Mouse (Mus musculus) left cerebral cortex, postnatal 25 days (tissue): ENCODE data around the gene Kif5c. TPM values are rescaled to one million over a fixed set of nuclear protein-coding genes. Genes with fewer than 3 reads are reported as not detected.

Experiments
- DNase-seq, 2 experiments: peaks; one replicate each; pipeline ENCODE4 v3.0.0; 2022; ENCODE audit warnings: low spot score in 2 of 2, mixed read lengths in 1 of 2
- intact Hi-C: fragments of 180-260 bp; cut with DNase I; formaldehyde crosslinking; loops from one replicate; pipeline ENCODE4 v1.15.1; 2025
- total RNA-seq, 2 experiments: library from RNA; stranded (reverse); gene quantifications; 2 replicates each; pipeline ENCODE4 v1.2.3; 2021

Gene Kif5c
- total RNA-seq, 2 experiments from 2014 or later: 577 to 597 TPM

DNA sequence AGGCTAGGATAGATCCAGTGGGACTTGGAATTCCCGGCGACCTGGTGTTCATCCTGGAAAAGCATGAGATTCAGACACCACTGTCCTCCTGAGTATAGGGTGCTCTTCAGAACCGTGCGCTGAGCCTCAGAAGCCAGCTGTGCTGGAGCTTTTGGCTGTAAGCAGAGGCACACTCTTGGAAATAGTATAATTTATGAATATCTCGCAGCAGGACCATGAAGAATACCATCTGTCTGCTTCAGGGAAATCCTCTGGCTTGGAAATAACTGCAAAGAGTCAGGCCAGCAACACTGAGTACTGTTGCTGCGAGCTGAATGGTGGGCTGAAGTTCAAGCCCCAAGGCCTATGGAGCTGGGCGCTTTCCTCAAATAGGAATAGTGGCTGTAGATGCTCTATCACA is 138.5 kb downstream of the Kif5c start:
- DNase-seq: no peak
- intact Hi-C loops: no loop called here

DNA sequence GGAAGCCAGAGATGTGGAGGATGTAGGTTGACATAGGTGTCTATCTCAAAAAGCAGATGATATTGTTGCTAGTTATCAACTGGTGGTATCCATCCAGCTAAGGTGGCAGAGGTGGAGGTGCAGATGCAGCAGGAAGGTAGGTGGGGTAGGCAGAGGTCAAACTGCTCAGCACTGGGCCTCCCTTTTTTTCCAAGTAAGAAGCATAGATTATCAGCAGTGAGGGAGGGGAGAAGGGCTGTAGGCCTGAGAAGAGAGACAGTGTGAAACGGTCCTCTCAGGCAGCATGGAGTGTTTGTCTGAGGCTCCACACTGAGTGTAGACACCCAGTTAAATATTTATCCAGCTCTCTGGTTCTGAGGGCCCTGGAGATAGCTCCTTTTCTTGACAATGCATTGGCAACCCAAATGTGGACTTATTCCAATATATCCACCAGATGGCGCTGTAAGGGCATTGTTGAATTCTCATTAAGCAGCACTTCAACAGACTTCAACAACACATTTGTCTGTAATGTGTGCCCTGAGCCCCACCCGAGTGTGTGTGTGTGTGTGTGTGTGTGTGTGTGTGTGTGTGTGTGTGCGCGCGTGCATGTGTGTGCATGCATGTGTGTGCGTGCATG is 145.3 kb downstream of the Kif5c start:
- DNase-seq: peak; percentile 58 to 63
- intact Hi-C loops: loop anchor here (1.0 to 10.0 kb wide), 2 partner anchors 420 to 508 kb away; no protein-coding TSS in a partner anchor

DNA sequence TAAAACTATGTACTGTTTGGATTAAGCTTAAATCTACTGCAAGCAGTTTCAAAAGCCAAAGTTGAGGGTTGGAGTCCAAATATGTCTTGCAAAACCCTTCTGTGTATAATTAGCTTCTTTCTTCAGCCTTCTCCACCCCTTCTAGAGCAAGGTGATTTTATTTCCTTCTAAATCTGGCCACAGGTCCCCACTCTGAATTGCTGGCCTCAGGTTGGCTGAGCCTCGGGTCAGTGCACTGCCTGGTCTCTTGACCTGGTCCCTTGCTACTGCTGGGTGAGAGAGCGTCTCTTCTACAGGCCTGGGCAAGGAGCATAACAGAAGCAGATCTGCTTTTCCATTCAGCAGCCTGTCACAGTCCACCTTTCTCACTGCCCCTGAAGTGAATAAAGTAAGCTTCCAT is 149.8 kb downstream of the Kif5c start:
- DNase-seq: no peak
- intact Hi-C loops: loop anchor here (10.0 kb wide), 1 partner anchor 416 kb away; no protein-coding TSS in a partner anchor

DNA sequence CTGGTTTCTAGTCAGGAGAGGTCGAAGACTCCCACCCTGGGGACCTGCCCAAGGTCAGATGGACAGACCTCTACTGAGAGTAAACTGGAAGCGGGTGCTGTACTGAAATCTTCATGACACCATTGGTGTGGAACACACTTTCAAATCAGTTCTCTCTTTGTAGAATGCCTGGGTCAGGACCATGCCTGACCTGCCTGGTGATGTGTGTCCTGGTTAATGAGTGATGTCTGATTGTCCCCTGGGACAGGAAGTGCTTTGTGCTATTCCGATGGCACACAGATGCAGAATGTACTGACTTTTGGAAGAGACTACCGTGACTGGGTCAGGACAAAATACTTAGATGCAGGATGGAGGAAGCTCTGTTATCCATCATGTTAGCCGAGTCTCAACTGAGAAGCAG is 151.3 kb downstream of the Kif5c start:
- DNase-seq: no peak
- intact Hi-C loops: no loop called here

DNA sequence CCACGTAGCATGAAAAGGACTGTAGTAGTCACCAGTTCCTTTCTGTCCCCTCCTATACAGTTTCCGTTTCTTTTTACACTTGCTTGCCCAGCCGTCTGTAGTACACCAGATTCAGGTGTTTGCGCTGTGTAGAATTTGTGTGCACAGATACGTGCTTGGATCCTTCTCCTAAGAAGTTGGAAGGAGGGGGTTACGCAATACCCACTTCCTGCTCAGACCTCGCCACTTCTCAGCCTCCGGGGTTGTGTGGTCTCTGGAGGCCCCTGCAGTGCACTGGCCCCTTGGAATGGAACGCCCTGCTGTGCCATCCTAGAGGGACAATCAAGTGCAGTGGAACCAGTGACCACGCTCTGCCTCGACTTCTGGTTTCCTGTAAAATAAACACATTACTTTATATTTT is 152.1 kb downstream of the Kif5c start:
- intact Hi-C loops: no loop called here
- no peak for DNase-seq

DNA sequence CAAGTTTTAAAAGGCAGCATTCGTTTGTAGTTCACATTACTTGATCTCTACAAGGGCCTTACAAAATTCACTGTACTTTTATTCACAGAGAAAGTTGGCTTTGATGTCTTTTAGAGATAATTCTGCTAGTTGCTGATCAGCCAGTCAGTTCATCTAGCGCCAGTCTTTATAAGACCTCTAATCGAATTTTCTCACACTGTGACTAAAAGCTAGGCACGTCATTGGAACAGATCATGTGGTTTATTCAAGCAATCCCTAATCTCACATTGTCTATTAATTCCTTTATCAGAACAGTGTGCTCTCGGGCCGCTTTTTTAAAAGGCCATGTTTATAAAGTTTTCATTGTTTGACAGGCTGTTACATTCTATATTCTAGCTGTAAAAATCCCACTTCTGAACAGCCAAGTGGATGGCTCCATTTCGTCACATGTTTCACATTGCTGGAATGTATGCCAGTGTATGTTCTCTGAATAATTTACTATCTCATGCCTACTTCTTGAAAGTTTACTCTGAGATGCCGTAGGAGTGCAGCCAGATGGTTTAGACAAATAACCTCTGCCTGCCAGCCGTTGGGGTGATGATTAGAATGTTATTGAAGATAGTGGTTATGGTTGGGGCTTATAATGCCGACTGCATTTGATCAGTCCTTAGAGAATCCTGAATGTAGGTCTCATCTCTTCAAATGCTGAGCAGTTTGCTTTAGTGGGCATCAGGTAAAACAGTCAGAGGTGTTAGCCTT is 154.3 kb downstream of the Kif5c start:
- intact Hi-C loops: no loop called here
- DNase-seq: no peak

DNA sequence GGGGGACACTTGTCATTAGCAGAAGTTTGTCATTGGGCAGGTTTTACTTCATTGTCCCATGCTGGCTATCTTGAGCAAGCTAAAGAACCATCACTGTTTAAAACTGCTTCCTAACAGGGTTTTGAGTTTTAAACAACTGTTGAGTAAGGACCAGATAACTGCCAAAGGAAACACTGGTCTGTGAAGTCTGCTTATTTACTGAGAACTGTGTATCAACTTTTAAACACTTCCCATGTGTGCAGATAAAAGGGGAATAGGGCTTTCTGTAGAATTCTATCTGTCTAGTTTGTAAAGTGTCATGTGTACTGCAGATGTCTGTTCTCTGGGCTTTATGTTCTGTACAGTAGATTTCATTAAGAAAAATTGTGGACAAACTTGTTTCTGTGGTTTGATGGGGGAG is 155.1 kb downstream of the Kif5c start:
- DNase-seq: no peak
- intact Hi-C loops: no loop called here

DNA sequence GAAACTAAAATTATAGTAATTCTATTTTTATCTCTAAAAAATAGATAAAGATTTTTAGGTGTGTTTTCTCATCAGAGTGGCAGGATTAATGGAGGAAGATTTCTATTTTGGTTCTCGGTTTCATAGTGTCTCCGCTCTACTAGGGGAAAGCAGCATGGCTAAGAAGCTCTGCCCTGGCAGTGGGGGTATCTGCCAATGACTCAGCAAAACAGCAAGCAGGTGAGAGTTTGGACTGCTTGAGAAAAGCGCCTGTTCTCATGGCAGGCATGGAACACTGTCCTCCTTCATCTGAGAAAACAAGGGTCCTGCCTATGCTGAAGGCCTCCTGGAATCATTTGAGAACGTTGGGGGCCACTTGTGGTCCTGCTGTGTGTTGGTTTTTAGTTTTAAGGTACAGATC is 156.1 kb downstream of the Kif5c start:
- intact Hi-C loops: no loop called here
- DNase-seq: no peak

DNA sequence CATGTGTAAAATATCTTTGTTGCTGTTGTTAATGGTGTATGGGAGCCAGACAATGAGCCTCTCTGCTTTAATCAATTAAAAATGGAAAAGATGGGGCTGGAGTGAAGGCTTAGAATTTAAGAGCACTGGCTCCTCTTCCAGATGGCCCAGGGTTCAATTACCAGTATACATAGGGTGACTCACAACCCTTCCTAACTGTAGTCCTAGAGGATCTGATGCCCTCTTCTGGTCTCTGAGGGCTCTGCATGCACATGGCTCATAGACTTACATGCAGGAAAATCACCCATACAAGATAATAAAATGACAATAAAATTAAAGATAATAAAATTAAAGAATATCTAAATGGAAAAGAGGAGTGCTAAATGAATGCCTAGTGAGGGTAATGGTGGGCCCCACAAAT is 156.6 kb downstream of the Kif5c start:
- DNase-seq: no peak
- intact Hi-C loops: no loop called here

DNA sequence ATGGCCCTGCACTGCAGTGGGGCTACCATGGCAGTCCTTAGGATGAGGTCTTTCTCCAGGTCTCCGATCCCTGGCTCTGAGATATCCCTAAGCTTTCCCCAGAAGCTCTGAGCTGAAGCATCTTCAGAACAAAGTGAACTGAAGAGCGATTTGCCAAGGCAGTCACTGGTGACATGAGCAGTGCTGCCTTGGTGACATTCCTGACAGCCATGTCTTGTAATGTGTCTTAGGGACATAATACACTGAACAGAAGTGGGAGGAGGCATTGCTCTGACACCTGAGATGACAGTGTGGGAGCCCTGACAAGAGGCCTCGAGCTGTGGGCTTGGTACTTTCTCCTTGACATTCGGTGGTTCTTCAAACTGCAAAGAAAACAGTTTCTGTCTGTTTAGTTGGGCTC is 157.3 kb downstream of the Kif5c start:
- intact Hi-C loops: no loop called here
- no peak for DNase-seq

DNA sequence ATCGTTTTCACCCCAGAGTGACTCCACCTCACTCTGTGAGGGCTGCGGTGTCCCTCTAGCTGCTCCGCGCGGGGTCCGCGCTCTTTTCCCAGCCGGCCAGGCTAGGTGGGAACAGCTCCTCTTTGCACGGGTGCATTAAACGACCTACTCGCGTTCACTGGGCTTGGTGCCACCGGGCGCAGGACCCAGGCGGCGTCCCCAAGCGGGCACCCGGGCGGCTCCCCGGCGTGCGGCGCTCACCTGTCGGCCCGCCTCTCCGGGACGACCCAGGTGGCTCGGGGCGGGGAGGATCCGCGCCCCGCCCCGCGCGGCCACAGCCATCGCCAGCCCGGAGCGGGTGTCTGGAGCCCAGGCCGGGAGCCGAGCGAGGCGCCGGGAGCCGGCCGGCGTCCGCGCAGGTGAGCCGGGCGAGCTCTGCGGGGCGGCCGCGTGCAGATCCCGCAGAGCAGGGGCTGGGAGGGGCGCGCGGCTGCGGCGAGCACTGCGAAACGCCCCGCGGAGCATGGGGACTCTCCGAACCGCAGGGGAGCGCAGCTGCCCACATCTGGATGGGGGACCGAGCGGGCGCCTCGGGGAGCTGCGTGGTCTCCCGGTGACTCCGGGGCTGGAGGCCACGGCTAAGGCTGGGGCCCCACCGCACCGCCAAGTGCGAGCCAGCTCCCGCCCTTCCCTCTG is 168.4 kb downstream of the Kif5c start, which contains the start of gene Lypd6b:
Gene Lypd6b, plus strand, starts transcription at position 313 of the 675 bp plus-strand sequence.
- intact Hi-C loops: loop anchor here (5.0 kb wide), 1 partner anchor 280 kb away; the partner anchor contains the start of gene Lypd6
- DNase-seq: no peak

DNA sequence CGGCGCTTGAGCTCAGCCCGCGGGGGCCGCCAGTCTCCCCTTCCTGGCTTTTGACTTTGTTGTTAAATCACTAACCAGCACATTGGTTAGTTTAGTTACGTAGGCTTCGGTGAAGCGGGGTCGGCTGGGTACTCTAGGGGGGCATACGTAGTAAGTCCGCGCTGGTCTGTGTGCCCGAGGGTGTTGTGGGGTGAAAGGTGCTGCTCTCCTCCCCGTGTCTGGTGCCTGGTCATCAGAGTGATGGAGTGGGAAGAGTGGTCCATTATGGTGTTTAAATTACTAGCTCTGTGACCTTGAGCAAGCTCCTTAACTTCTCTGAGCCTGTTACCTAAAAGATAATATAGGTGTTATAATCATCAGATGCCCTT is 168.9 kb downstream of the Kif5c start:
- DNase-seq: no peak
- intact Hi-C loops: loop anchor here (5.0 kb wide), 1 partner anchor 279 kb away; the partner anchor contains the start of gene Lypd6

DNA sequence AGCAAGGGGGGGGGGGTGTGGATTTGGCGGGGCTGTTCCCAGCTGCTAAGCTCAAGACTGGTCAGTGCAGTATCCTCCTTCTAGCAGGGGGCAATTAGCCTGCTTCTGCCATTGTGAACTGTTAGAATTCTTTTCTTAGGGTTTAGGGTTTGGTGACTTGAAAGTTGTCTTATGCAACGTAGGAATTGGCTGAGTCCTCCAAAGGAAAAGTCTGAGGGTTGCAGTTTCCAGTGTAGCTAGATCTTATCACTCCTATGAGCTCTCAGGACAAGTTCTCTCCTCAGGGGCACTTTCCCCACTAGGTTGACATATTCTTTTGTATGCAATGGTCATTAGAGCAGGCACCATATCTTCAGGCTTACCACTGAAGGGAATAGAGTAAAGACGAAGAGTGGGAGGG is 169.5 kb downstream of the Kif5c start:
- no peak for DNase-seq
- intact Hi-C loops: loop anchor here (5.0 kb wide), 1 partner anchor 279 kb away; the partner anchor contains the start of gene Lypd6

DNA sequence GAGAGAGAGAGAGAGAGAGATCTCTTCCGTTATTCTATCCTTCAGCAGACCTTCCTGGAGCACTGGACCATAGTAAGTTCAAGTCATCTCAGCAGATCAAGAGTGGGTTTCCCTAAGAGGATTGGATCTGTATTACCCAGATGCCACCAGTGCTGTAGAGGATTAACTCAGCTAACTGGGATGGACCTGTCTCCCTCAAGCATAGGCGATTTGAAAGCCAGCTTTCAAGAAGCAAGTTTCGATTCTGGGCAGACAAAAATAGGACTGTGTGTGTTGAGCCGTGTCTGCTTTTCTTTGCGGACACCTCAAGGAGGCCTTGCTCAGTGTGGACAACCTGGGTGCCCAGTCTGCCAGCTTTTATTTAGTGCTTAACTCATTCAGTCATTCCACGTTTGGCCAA is 170.0 kb downstream of the Kif5c start:
- intact Hi-C loops: loop anchor here (5.0 kb wide), 1 partner anchor 278 kb away; the partner anchor contains the start of gene Lypd6
- DNase-seq: no peak

DNA sequence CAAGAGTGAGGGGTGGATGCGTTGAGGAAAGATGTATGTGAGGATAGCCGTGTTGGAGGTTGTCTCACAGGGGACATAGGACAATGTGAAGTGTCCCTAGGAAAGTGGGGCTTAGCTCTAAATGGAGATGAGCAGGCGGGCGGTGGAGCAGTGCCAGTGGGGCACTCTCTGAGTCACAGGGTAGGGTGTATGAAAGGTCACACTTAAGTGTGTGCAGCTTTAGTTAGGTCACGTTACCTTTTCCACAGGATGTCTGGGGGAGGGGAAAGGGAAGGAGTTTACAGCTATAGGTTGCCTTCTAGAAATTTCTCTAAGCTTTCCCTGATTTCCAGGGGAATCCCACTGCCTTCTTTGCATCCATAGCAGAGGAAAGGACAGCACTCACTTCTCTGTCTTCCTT is 170.4 kb downstream of the Kif5c start:
- DNase-seq: no peak
- intact Hi-C loops: loop anchor here (5.0 kb wide), 1 partner anchor 278 kb away; the partner anchor contains the start of gene Lypd6

DNA sequence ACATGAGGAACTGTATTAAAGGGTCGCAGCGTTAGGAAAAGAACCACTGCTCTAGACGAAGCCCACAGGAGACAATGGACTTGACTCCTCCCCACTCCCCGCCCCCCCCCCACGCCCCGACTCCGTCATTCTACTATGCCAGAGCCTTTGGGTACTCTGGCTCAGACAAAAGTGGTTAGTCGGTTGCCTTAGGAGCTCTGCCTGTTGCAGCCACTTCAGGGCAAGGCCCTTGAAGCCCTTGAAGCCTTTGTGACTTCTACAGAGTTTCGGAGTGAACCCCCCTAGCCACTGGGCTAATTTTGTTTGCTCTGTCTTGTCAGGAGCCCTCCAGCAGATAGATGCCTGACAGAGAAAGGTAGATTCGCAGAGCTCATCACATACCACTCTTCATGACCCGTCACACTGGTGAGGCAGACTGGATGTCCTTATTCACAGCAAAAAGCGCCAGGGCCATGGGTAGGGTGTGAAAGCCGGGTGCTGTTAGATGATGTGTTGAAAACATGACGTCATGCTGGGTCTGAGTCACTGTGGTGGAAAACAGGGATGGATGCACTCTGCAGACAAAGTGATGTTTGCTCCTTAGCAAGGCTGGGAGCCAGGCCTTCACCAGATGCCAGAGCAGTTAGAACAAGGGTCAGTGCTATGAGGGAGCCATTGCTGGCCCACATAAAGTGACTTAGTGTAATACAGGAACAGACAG is 178.5 kb downstream of the Kif5c start:
- intact Hi-C loops: no loop called here
- no peak for DNase-seq

DNA sequence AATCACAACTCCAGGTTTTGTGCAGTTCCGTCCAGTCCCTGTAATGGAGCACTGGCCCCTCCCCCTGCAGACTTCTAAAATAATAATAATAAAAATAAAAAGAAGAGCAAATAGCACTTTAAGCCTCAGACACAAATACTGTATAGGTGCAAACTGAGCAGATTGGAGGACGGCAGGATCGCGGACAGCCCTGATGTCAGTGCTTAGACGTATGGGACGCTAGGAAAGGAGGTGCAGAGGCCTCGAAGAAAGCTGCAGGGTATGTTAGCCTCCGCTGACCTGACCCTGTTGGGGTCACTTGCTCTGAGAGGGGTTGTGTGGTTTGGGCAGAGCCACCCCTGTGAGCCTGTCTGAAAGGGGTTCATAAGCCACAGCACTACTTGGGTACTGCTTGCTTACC is 185.3 kb downstream of the Kif5c start:
- intact Hi-C loops: no loop called here
- no peak for DNase-seq

DNA sequence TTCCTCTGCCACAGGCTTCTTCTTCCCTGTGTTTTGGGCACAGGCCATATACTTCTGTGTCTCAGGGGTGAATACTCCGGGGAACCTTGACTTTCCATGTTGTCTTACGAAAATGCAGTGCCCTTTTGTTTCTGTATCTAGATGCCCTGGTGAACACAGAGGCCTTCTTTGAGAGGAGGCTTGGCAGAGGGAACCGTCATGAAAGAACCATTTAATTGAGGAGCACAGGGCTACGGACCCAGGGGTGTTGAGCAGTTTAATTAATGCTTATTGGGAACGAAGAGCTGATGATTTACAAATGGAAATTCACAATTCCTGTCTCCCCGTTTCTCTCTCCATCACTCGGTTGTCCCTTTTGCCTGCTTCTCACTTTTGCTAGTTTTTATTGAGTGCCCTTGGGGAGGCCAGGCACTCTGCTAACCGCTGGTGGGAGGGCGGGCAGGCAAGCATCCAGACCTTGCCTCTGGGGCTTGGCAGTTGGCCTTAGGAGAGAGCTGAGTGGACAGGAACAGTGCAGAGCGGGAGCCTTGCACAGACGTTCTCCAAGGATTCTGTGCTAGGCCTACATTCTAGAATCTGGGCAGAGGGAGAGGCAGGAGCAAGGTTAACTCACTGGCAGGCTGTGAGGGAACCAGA is 186.8 kb downstream of the Kif5c start:
- intact Hi-C loops: no loop called here

DNA sequence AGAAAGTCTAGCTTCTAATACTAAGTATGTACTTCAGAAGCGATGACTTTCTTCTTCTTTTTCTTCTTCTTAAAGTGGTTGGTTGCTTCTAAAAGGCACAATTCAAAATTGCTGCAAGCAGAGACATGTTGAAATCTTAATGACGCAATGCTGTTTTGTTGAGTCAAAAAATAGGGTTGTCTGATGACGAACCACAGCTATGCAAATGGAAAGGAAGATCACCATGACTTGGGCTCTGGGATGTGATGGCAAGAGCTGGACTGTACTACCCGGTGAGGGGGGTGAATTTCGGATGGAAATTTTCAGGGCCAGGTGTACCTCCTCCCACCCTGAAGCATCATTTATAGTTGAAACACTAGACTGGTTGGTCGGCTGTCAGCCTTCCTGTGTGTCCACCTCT is 190.4 kb downstream of the Kif5c start:
- intact Hi-C loops: no loop called here
- DNase-seq: no peak

More for the DNA sequence above, 186.8 kb downstream of the Kif5c start:
- peak in 1 of 2 experiments; percentile 35 for DNase-seq
